Mouse (Mus musculus) forebrain, embryonic 14.5 days (tissue): ENCODE results near the gene Gm13102. TPM values are rescaled to one million over a fixed set of nuclear protein-coding genes. Genes with fewer than 3 reads are reported as not detected.
"Not testable (repeated sequence)": the region's sequence is repeated elsewhere in the genome, so short reads cannot be mapped to it uniquely, and the experiment has no call there.

ENCODE experiments used
- ATAC-seq: fragments of 200-750 bp; cut with Nextera tagmentation; 2 replicates; pipeline ENCODE4 v1.8.0; 2017; ENCODE audit warnings: mild to moderate bottlenecking, moderate library complexity
- DNase-seq: peaks from one replicate; pipeline ENCODE4 v3.0.0-alpha.2; 2015; ENCODE audit warnings: low spot score
- H3K27ac ChIP-seq: fragments of 300-500 bp; sonication (generic); 2 replicates; pipeline ENCODE4 v1.5.1; 2014; ENCODE audit warnings: low read depth, mild to moderate bottlenecking, control low read depth, low read length, moderate library complexity
- H3K27me3 ChIP-seq: fragments of 300-500 bp; sonication (generic); replicated peaks from 2 replicates; pipeline ENCODE4 v1.6.1; 2014; ENCODE audit warnings: low read length, control low read depth, mixed read lengths; ENCODE audit not compliant: control insufficient read depth, insufficient read depth
- H3K36me3 ChIP-seq: fragments of 300-500 bp; sonication (generic); 2 replicates; pipeline ENCODE4 v1.6.1; 2014; ENCODE audit warnings: low read length, control low read depth; ENCODE audit not compliant: control insufficient read depth, insufficient read depth
- H3K4me1 ChIP-seq: fragments of 300-500 bp; sonication (generic); 2 replicates; pipeline ENCODE4 v1.6.1; 2014; ENCODE audit warnings: antibody characterized with exemption, low read length, control low read depth; ENCODE audit not compliant: control insufficient read depth, insufficient read depth
- H3K4me2 ChIP-seq: fragments of 300-500 bp; sonication (generic); 2 replicates; pipeline ENCODE4 v1.6.1; 2014; ENCODE audit warnings: mild to moderate bottlenecking, control low read depth, low read length
- H3K4me3 ChIP-seq: fragments of 300-500 bp; sonication (generic); 2 replicates; pipeline ENCODE4 v1.5.1; 2014; ENCODE audit warnings: low read depth, low read length, control low read depth
- H3K9ac ChIP-seq: fragments of 300-500 bp; sonication (generic); 2 replicates; pipeline ENCODE4 v1.6.1; 2014; ENCODE audit warnings: mild to moderate bottlenecking, low read length, control low read depth, moderate library complexity
- H3K9me3 ChIP-seq: fragments of 300-500 bp; sonication (generic); replicated peaks from 2 replicates; pipeline ENCODE4 v1.6.1; 2016; ENCODE audit warnings: low read length, control low read depth, mixed read lengths; ENCODE audit not compliant: control insufficient read depth
- WGBS: fragments of 180-500 bp; shearing (Covaris S2); extraction: QIAGEN DNeasy Blood & Tissue Kit; methylation state at CpG from one replicate; pipeline ENCODE4 v1.1.7; 2014; 5-methylcytosine and 5-hydroxymethylcytosine counted together
- polyA plus RNA-seq: library from polyadenylated mRNA; unstranded; fragments of >200 nt; fragmentation: Nextera tagmentation; extraction: Ambion mirVana; gene quantifications from 2 replicates; pipeline ENCODE4 v1.2.1, GENCODE M21; 2014

Gm13102 gene
- polyA plus RNA-seq = not detected in 2 replicates

DNA sequence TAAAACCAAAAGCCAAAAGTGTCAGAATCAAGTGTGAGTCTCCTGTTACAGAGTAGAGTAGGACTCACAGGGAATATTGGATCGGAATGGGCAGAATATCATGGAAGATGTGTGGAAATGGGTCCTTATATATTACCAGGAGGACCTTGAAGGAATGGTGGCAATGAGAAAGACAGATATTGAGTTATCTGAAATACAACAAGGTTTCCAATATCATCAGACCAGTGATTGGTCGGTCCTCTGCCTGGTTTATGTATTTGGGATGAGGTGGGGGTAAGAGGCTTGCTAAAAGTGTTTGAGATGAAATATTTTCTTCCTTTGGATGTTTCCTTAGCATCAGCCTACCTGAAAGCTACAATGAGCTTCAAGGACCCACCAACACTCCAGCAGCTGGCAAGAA, at the start of gene Gm13102:
Gene Gm13102 (plus strand): TSS at position 301 of the 400 bp plus-strand sequence.
- ATAC-seq, H3K36me3 ChIP-seq, H3K27ac ChIP-seq, H3K9me3 ChIP-seq, H3K27me3 ChIP-seq, H3K4me3 ChIP-seq, H3K9ac ChIP-seq, H3K4me2 ChIP-seq, H3K4me1 ChIP-seq, DNase-seq: not testable (repeated sequence)
- WGBS = no CpG with 5 or more reads among the region's 2 CpGs

- not testable (repeated sequence) for H3K4me3 ChIP-seq, DNase-seq, H3K4me1 ChIP-seq, H3K9me3 ChIP-seq, H3K36me3 ChIP-seq, H3K4me2 ChIP-seq, H3K27ac ChIP-seq, ATAC-seq, H3K9ac ChIP-seq, H3K27me3 ChIP-seq
- 92% methylated on average over 3 of the region's 3 CpGs for WGBS
Observed at GRCm38 (mm10) chr4:144058826-144059225, 47.4 kb upstream of the Gm13102 start, which contains the start of gene Pramel4. Gene Pramel4 (plus strand): TSS chr4:144059126.

Other genes starting within 250 kb of the Gm13102 start
- not detected in 2 replicates for gene Pramef6, start 206.1 kb upstream of the Gm13102 start, polyA plus RNA-seq
- gene Pramef25, start 155.5 kb upstream of the Gm13102 start, polyA plus RNA-seq = not detected in 2 replicates
- not detected in 2 replicates for gene Gm13101, start 139.5 kb upstream of the Gm13102 start, polyA plus RNA-seq
- not detected in 2 replicates for gene Pramef17, start 112.1 kb upstream of the Gm13102 start, polyA plus RNA-seq
- gene Pramel4, start 47.3 kb upstream of the Gm13102 start, polyA plus RNA-seq = not detected in 2 replicates
- gene Oog3, start 56.2 kb downstream of the Gm13102 start, polyA plus RNA-seq = not detected in 2 replicates
- not detected in 2 replicates for gene Oog2, start 84.2 kb downstream of the Gm13102 start, polyA plus RNA-seq
- gene C87977, start 106.8 kb downstream of the Gm13102 start, polyA plus RNA-seq = not detected in 2 replicates
- gene Pramel5, start 174.0 kb downstream of the Gm13102 start, polyA plus RNA-seq = not detected in 2 replicates
- not detected in 2 replicates for gene Gm13128, start 223.8 kb downstream of the Gm13102 start, polyA plus RNA-seq